Mouse (Mus musculus) stomach, embryonic 14.5 days (tissue): ENCODE measurements around the gene Fars2. TPM values are rescaled to one million over a fixed set of nuclear protein-coding genes. Genes with fewer than 3 reads are reported as not detected.
"Not testable (repeated sequence)": the region's sequence is repeated elsewhere in the genome, so short reads cannot be mapped to it uniquely, and the experiment has no call there.

Experiments
- ATAC-seq: fragments of 200-750 bp; cut with Nextera tagmentation; 2 replicates; pipeline ENCODE4 v1.8.0; 2017; ENCODE audit warnings: low read depth, moderate TSS enrichment; ENCODE audit not compliant: insufficient number of reproducible peaks, insufficient read depth, low FRiP score
- H3K27ac ChIP-seq: fragments of 300-500 bp; sonication (generic); 2 replicates; pipeline ENCODE4 v1.5.1; 2014; ENCODE audit warnings: mild to moderate bottlenecking, low read length, moderate library complexity, mixed read lengths
- H3K27me3 ChIP-seq: fragments of 300-500 bp; sonication (generic); 2 replicates; pipeline ENCODE4 v1.6.1; 2014; ENCODE audit warnings: low read length, control low read depth, mixed read lengths; ENCODE audit not compliant: control insufficient read depth, insufficient read depth
- H3K36me3 ChIP-seq: fragments of 300-500 bp; sonication (generic); 2 replicates; pipeline ENCODE4 v1.6.1; 2014; ENCODE audit warnings: mild to moderate bottlenecking, control low read depth, low read length, moderate library complexity, mixed read lengths; ENCODE audit not compliant: control insufficient read depth, insufficient read depth
- H3K4me1 ChIP-seq: fragments of 300-500 bp; sonication (generic); 2 replicates; pipeline ENCODE4 v1.6.1; 2014; ENCODE audit warnings: low read length, control low read depth, mixed read lengths; ENCODE audit not compliant: control insufficient read depth, insufficient read depth
- H3K4me2 ChIP-seq: fragments of 300-500 bp; sonication (generic); replicated peaks from 2 replicates; pipeline ENCODE4 v1.6.1; 2014; ENCODE audit warnings: low read depth, low read length, control low read depth
- H3K4me3 ChIP-seq: fragments of 300-500 bp; sonication (generic); 2 replicates; pipeline ENCODE4 v1.5.1; 2014; ENCODE audit warnings: low read depth, low read length, control low read depth
- H3K9ac ChIP-seq: fragments of 300-500 bp; sonication (generic); replicated peaks from 2 replicates; pipeline ENCODE4 v1.6.1; 2014; ENCODE audit warnings: low read depth, mild to moderate bottlenecking, control low read depth, low read length, moderate library complexity, mixed read lengths
- H3K9me3 ChIP-seq: fragments of 300-500 bp; sonication (generic); 2 replicates; pipeline ENCODE4 v1.6.1; 2016; ENCODE audit warnings: low read depth, low read length, control low read depth; ENCODE audit not compliant: control insufficient read depth
- WGBS: fragments of 180-500 bp; shearing (Covaris S2); extraction: QIAGEN DNeasy Blood & Tissue Kit; methylation state at CpG from one replicate; pipeline ENCODE4 v1.1.7; 2014; 5-methylcytosine and 5-hydroxymethylcytosine counted together
- polyA plus RNA-seq: library from polyadenylated mRNA; unstranded; fragments of >200 nt; fragmentation: Nextera tagmentation; extraction: Ambion mirVana; gene quantifications from 2 replicates; pipeline ENCODE4 v1.2.1, GENCODE M21; 2014

Fars2 gene
- polyA plus RNA-seq, 1 experiment from 2014 or later = 40.0 TPM

GRCm38 (mm10) chr13:36463669-36464068 is 346.5 kb downstream of the Fars2 start:
- no peak overlapping the region for H3K4me2 ChIP-seq
- H3K4me1 ChIP-seq = no peaks in the 10 kb centered on the region
- H3K27ac ChIP-seq = no peak overlapping the region
- no peaks in the 10 kb centered on the region for H3K9me3 ChIP-seq
- no peaks in the 10 kb centered on the region for H3K36me3 ChIP-seq
- H3K4me3 ChIP-seq = no peak overlapping the region
- no peak overlapping the region for H3K9ac ChIP-seq
- no peak for ATAC-seq
- H3K27me3 ChIP-seq = no peaks in the 10 kb centered on the region

GRCm38 (mm10) chr13:36466076-36466475 is 348.9 kb downstream of the Fars2 start:
- not testable (repeated sequence) for ATAC-seq, H3K9ac ChIP-seq, H3K9me3 ChIP-seq, H3K27ac ChIP-seq, H3K36me3 ChIP-seq, H3K4me1 ChIP-seq, H3K4me3 ChIP-seq, H3K4me2 ChIP-seq, H3K27me3 ChIP-seq
- 87% methylated on average over 3 of the region's 3 CpGs for WGBS

- no peak overlapping the region for H3K4me2 ChIP-seq
- no peaks in the 10 kb centered on the region for H3K4me1 ChIP-seq
- WGBS = 83% methylated on average over 5 of the region's 5 CpGs
- no peak overlapping the region for H3K27ac ChIP-seq
- H3K27me3 ChIP-seq = no peaks in the 10 kb centered on the region
- H3K36me3 ChIP-seq = no peaks in the 10 kb centered on the region
- no peak overlapping the region for H3K4me3 ChIP-seq
- no peak for ATAC-seq
- no peaks in the 10 kb centered on the region for H3K9me3 ChIP-seq
- H3K9ac ChIP-seq = no peak overlapping the region
Measured at GRCm38 (mm10) chr13:36466515-36466921, 349.3 kb downstream of the Fars2 start.

GRCm38 (mm10) chr13:36467849-36468248 is 350.6 kb downstream of the Fars2 start:
- Histone ChIP-seq H3K27ac (no peak overlapping the region), H3K9me3 (no peaks in the 10 kb centered on the region), H3K27me3 (no peaks in the 10 kb centered on the region), H3K4me3 (no peak overlapping the region), H3K4me2 (no peak overlapping the region), H3K36me3 (no peaks in the 10 kb centered on the region), H3K4me1 (no peaks in the 10 kb centered on the region), H3K9ac (no peak overlapping the region)
- ATAC-seq = no peak
- WGBS = 46% methylated on average over 2 of the region's 2 CpGs

DNA sequence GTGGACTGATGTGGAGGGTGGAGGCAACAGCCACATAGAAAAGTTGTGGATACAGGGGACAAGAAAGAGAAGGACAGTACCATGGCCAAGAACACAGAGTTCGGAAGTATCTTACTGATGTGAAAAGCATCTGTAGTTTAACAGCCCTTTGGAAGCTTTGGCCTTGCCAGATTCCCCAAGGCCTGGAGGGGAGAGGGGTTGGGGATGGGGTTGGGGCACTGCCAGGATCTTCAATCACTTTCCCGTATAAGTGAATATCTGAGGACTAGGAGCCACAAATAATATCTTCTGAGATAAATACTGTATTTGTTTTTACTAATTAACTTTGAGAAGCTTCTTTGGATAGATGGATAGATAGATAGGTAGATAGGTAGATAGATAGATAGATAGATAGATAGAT is 351.8 kb downstream of the Fars2 start:
- no peak for ATAC-seq
- H3K27ac ChIP-seq = no peak overlapping the region
- no peaks in the 10 kb centered on the region for H3K4me1 ChIP-seq
- no peaks in the 10 kb centered on the region for H3K27me3 ChIP-seq
- no peaks in the 10 kb centered on the region for H3K9me3 ChIP-seq
- H3K36me3 ChIP-seq = no peaks in the 10 kb centered on the region
- H3K9ac ChIP-seq = no peak overlapping the region
- WGBS = 80% methylated on average over 2 of the region's 2 CpGs
- no peak overlapping the region for H3K4me2 ChIP-seq
- no peak overlapping the region for H3K4me3 ChIP-seq

- Histone ChIP-seq H3K4me3 (no peak overlapping the region), H3K9me3 (no peaks in the 10 kb centered on the region), H3K36me3 (no peaks in the 10 kb centered on the region), H3K27me3 (no peaks in the 10 kb centered on the region), H3K4me2 (no peak overlapping the region), H3K4me1 (no peaks in the 10 kb centered on the region), H3K27ac (no peak overlapping the region), H3K9ac (no peak overlapping the region)
- 81% methylated on average over 2 of the region's 2 CpGs for WGBS
- ATAC-seq = no peak
Measured at GRCm38 (mm10) chr13:36469412-36470125, 352.4 kb downstream of the Fars2 start.

DNA sequence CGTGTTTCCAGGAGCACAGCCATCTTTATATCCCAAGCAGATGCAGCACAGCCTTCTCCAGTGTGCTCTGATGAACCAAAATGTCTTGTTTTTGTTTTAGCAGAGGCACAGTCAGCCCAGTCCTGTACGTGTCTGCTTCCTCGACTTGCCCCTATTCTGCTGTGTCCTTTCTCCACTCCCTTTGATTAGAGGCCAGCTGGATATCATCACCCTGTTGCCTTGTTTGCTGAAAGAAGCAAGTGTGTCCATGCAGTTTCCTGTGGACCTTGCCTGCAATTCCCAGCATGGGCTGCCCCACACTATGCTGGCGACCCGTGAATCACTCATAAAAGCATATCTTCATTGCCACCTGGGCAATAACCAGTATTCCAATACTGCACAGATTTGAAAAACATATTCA is 360.4 kb downstream of the Fars2 start:
- Histone ChIP-seq H3K9ac (no peak overlapping the region), H3K4me3 (no peak overlapping the region), H3K36me3 (no peaks in the 10 kb centered on the region), H3K27ac (no peak overlapping the region; the same call in 1 of the 2 replicates), H3K9me3 (no peaks in the 10 kb centered on the region), H3K4me2 (no peak overlapping the region), H3K4me1 (no peaks in the 10 kb centered on the region), H3K27me3 (no peaks in the 10 kb centered on the region)
- no peak for ATAC-seq
- WGBS = 55% methylated on average over 5 of the region's 5 CpGs

DNA sequence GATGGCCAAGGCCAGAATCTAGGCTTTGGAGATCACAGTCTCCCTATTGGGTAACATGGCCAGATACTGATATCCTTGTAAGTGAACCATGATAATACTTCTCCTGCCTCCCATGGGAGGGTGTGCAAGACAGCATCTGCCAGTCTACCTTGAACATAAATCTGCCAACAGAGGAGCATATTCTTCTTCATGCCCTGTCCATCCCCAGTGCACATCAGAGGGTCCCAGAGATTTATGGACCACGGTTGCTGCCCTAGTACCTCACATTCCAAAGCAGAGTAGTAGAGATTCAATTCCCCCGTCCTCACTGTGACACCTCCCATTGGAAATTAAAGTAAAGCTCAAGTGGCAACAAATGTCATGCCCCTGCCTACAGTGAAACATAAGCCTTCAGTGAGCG is 361.0 kb downstream of the Fars2 start:
- Histone ChIP-seq H3K9ac (no peak overlapping the region), H3K4me3 (no peak overlapping the region), H3K4me1 (no peaks in the 10 kb centered on the region), H3K27me3 (no peaks in the 10 kb centered on the region), H3K27ac (no peak overlapping the region), H3K4me2 (no peak overlapping the region), H3K9me3 (no peaks in the 10 kb centered on the region), H3K36me3 (no peaks in the 10 kb centered on the region)
- WGBS = 61% methylated on average over 3 of the region's 3 CpGs
- ATAC-seq = no peak

DNA sequence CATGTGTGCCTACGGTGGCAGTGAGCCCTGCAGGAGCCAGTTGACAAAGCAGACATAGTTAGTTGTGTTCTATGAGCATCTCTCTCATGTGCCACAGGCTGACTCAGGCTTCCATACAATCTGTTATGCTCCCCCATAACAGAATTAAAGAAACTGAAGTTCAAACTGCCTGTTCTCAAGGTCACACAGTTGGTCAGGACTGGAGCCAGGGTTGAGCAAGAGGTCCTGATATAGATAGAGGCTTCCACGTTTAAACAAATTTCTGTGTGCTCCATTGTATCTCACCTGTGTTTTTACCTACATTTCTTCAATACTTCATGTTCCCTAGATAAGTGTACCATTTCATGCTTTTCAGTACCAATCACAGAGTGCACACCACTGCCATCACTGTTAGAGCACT is 362.9 kb downstream of the Fars2 start:
- Histone ChIP-seq H3K4me2 (no peak overlapping the region), H3K27ac (no peak overlapping the region), H3K27me3 (no peaks in the 10 kb centered on the region), H3K9ac (no peak overlapping the region), H3K4me1 (no peaks in the 10 kb centered on the region), H3K9me3 (no peaks in the 10 kb centered on the region), H3K4me3 (no peak overlapping the region), H3K36me3 (no peaks in the 10 kb centered on the region)
- WGBS = 93% methylated on average over 2 of the region's 2 CpGs
- ATAC-seq = no peak
